Mouse (Mus musculus): ENCODE data around the gene Tbc1d2b. TPM values are rescaled to one million over a fixed set of nuclear protein-coding genes. Genes with fewer than 3 reads are reported as not detected.

The Tbc1d2b gene
- polyA plus RNA-seq, 1 experiment: 16.4 TPM

GRCm38 (mm10) chr9:90274516-90274915 is 3.9 kb upstream of the Tbc1d2b start:
- TF ChIP-seq POLR2A (IDR thresholded peaks at IDR 0.05; ENCODE audit: low read depth, low read length) (no peak), CTCF (conservative IDR thresholded peaks at IDR 0.05; ENCODE audit: insufficient read depth, insufficient read length, low read depth, low read length) (no peak)
- no peaks in the 10 kb centered on the region for H3K36me3 ChIP-seq (ENCODE audit: control insufficient read depth, insufficient read depth, low read length)
- H3K27ac ChIP-seq (ENCODE audit: insufficient read depth, low read depth, low read length): no peak overlapping the region
- DNase-seq: no peak
- H3K4me3 ChIP-seq (ENCODE audit: insufficient read depth, low read depth, low read length): no peak overlapping the region
- no peaks in the 10 kb centered on the region for H3K4me1 ChIP-seq (ENCODE audit: control insufficient read depth, insufficient read depth, low read length)
- 75% methylated on average over 3 of the region's 3 CpGs for WGBS
- no peaks in the 10 kb centered on the region for H3K27me3 ChIP-seq (replicated peaks; ENCODE audit: control insufficient read depth, insufficient read depth, low read length)

DNA sequence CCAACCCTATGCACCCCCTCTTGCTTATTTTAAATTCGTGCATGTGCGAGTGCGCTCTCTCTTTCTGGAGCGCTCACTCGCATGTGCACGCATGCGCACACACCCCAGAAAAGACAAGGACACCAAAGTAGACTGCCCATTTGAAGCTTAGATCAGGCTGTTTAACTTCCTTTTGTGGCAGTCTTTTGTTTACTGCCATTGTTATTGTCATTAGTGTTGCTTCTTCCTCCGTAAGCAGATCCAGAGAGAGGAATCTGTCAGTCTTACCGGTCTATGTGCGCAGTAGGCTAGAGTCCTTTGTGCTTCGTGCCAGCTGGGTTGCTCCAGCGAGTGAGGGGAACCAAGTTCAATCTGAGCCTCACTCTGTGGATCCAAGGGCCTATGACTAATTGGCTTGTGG is 1.7 kb upstream of the Tbc1d2b start:
- WGBS: 90% methylated on average over 12 of the region's 12 CpGs
- Histone ChIP-seq H3K36me3 (ENCODE audit: control insufficient read depth, insufficient read depth, low read length) (no peaks in the 10 kb centered on the region), H3K4me3 (ENCODE audit: insufficient read depth, low read depth, low read length) (no peak overlapping the region), H3K27ac (ENCODE audit: insufficient read depth, low read depth, low read length) (no peak overlapping the region), H3K27me3 (replicated peaks; ENCODE audit: control insufficient read depth, insufficient read depth, low read length) (no peaks in the 10 kb centered on the region), H3K4me1 (ENCODE audit: control insufficient read depth, insufficient read depth, low read length) (no peaks in the 10 kb centered on the region)
- no peak for TF ChIP-seq CTCF (conservative IDR thresholded peaks at IDR 0.05; ENCODE audit: insufficient read depth, insufficient read length, low read depth, low read length)
- TF ChIP-seq POLR2A (IDR thresholded peaks at IDR 0.05; ENCODE audit: low read depth, low read length): no peak
- DNase-seq: no peak

DNA sequence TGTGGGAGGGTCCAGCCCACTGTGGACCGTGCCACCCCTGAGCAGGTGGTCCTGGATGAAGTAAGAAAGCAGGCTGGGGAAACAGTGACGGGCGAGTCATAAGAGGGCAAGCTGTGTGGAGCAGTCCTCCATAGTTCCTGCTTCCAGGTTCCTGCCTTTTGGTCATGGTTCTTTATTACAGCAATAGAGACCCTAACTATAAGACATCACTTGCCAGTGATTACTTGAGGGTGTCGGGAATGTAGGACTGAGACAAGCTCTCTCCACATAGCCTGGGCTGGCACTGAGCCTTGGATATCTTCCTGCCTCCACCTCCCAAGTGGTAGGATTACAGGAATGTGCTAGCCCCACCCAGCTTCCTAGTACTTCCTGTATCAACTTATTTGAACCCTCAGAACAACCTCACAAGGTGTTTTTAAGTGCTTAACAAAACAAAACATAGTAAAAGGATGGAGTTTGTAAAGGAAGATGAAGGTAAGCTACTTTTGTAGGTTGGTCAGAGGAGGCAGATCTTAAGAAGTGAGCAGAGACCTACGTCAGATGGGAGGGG is 1.0 kb upstream of the Tbc1d2b start:
- no peak for TF ChIP-seq POLR2A (IDR thresholded peaks at IDR 0.05; ENCODE audit: low read depth, low read length)
- no peak for TF ChIP-seq CTCF (conservative IDR thresholded peaks at IDR 0.05; ENCODE audit: insufficient read depth, insufficient read length, low read depth, low read length)
- Histone ChIP-seq H3K27ac (ENCODE audit: insufficient read depth, low read depth, low read length) (no peak overlapping the region), H3K27me3 (replicated peaks; ENCODE audit: control insufficient read depth, insufficient read depth, low read length) (no peaks in the 10 kb centered on the region), H3K36me3 (ENCODE audit: control insufficient read depth, insufficient read depth, low read length) (no peaks in the 10 kb centered on the region), H3K4me1 (ENCODE audit: control insufficient read depth, insufficient read depth, low read length) (no peaks in the 10 kb centered on the region), H3K4me3 (ENCODE audit: insufficient read depth, low read depth, low read length) (no peak overlapping the region)
- WGBS: 59% methylated on average over 5 of the region's 5 CpGs
- no peak for DNase-seq

- Histone ChIP-seq H3K27ac (ENCODE audit: insufficient read depth, low read depth, low read length) (no peak overlapping the region), H3K27me3 (replicated peaks; ENCODE audit: control insufficient read depth, insufficient read depth, low read length) (no peaks in the 10 kb centered on the region), H3K36me3 (ENCODE audit: control insufficient read depth, insufficient read depth, low read length) (no peaks in the 10 kb centered on the region), H3K4me1 (ENCODE audit: control insufficient read depth, insufficient read depth, low read length) (no peaks in the 10 kb centered on the region), H3K4me3 (ENCODE audit: insufficient read depth, low read depth, low read length) (peak overlapping the region; percentile 89)
- no peak for TF ChIP-seq CTCF (conservative IDR thresholded peaks at IDR 0.05; ENCODE audit: insufficient read depth, insufficient read length, low read depth, low read length)
- no peak for TF ChIP-seq POLR2A (IDR thresholded peaks at IDR 0.05; ENCODE audit: low read depth, low read length)
- 3% methylated on average over 11 of the region's 11 CpGs for WGBS
- DNase-seq: no peak
Measured at GRCm38 (mm10) chr9:90270944-90271295, 316 bp upstream of the Tbc1d2b start.

GRCm38 (mm10) chr9:90269011-90269681 is 1.5 kb downstream of the Tbc1d2b start:
- peak overlapping the region; percentile 89 for H3K4me3 ChIP-seq (ENCODE audit: insufficient read depth, low read depth, low read length)
- H3K4me1 ChIP-seq (ENCODE audit: control insufficient read depth, insufficient read depth, low read length): no peaks in the 10 kb centered on the region
- H3K27me3 ChIP-seq (replicated peaks; ENCODE audit: control insufficient read depth, insufficient read depth, low read length): no peaks in the 10 kb centered on the region
- DNase-seq: peak; percentile 71
- H3K27ac ChIP-seq (ENCODE audit: insufficient read depth, low read depth, low read length): peak overlapping the region; percentile 48; the same call in 1 of the 2 replicates
- 24% methylated on average over 7 of the region's 7 CpGs for WGBS
- H3K36me3 ChIP-seq (ENCODE audit: control insufficient read depth, insufficient read depth, low read length): no peaks in the 10 kb centered on the region
- TF ChIP-seq POLR2A (IDR thresholded peaks at IDR 0.05; ENCODE audit: low read depth, low read length) (no peak), CTCF (conservative IDR thresholded peaks at IDR 0.05; ENCODE audit: insufficient read depth, insufficient read length, low read depth, low read length) (no peak)

- Histone ChIP-seq H3K4me3 (ENCODE audit: insufficient read depth, low read depth, low read length) (no peak overlapping the region), H3K27ac (ENCODE audit: insufficient read depth, low read depth, low read length) (no peak overlapping the region), H3K27me3 (replicated peaks; ENCODE audit: control insufficient read depth, insufficient read depth, low read length) (no peaks in the 10 kb centered on the region), H3K4me1 (ENCODE audit: control insufficient read depth, insufficient read depth, low read length) (no peaks in the 10 kb centered on the region), H3K36me3 (ENCODE audit: control insufficient read depth, insufficient read depth, low read length) (no peaks in the 10 kb centered on the region)
- TF ChIP-seq POLR2A (IDR thresholded peaks at IDR 0.05; ENCODE audit: low read depth, low read length) (no peak), CTCF (conservative IDR thresholded peaks at IDR 0.05; ENCODE audit: insufficient read depth, insufficient read length, low read depth, low read length) (no peak)
- WGBS: 92% methylated on average over 10 of the region's 10 CpGs
- no peak for DNase-seq
Measured at GRCm38 (mm10) chr9:90266926-90267325, 3.7 kb downstream of the Tbc1d2b start.

- no peaks in the 10 kb centered on the region for H3K36me3 ChIP-seq (ENCODE audit: control insufficient read depth, insufficient read depth, low read length)
- no peaks in the 10 kb centered on the region for H3K27me3 ChIP-seq (replicated peaks; ENCODE audit: control insufficient read depth, insufficient read depth, low read length)
- no peak for TF ChIP-seq POLR2A (IDR thresholded peaks at IDR 0.05; ENCODE audit: low read depth, low read length)
- TF ChIP-seq CTCF (conservative IDR thresholded peaks at IDR 0.05; ENCODE audit: insufficient read depth, insufficient read length, low read depth, low read length): no peak
- 89% methylated on average over 10 of the region's 10 CpGs for WGBS
- H3K27ac ChIP-seq (ENCODE audit: insufficient read depth, low read depth, low read length): no peak overlapping the region
- H3K4me1 ChIP-seq (ENCODE audit: control insufficient read depth, insufficient read depth, low read length): no peaks in the 10 kb centered on the region
- DNase-seq: no peak
- no peak overlapping the region for H3K4me3 ChIP-seq (ENCODE audit: insufficient read depth, low read depth, low read length)
Measured at GRCm38 (mm10) chr9:90266059-90266458, 4.5 kb downstream of the Tbc1d2b start.

All from kidney, adult 2 months (tissue).